Mouse (Mus musculus): ENCODE measurements at regions not wholly inside any gene's neighbourhood (a gene's known extent, or its start where the extent isn't known, plus 50 kb on each side); places are given as distances from the start of the nearest gene placed in this dataset.
"Not testable (repeated sequence)": the region's sequence is repeated elsewhere in the genome, so short reads cannot be mapped to it uniquely, and the experiment has no call there.

DNA sequence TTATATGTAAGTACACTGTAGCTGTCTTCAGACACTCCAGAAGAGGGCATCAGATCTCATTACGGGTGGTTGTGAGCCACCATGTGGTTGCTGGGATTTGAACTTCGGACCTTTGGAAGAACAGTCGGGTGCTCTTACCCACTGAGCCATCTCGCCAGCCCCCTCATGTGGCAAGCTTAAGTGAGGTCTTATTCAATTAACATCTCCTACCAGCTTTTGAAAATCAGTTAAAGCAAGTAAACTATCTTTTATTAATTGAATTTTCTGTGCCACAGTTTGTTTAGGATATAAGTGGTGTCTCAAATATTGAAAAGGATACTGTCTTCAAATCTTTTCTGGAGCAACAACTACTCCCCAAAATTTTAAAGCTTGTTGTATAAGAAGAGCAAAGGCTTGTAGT, 138.0 kb upstream of the Ipo5 start:
- TF ChIP-seq CTCF (conservative IDR thresholded peaks at IDR 0.05; ENCODE audit: low read length); NANOG (IDR thresholded peaks at IDR 0.05; ENCODE audit: borderline replicate concordance, low read length); POU5F1 (IDR thresholded peaks at IDR 0.05; ENCODE audit: borderline replicate concordance, low read length): not testable (repeated sequence)
